Mouse (Mus musculus): Measurements from ENCODE around the gene Snhg11. TPM values are rescaled to one million over a fixed set of nuclear protein-coding genes. Genes with fewer than 3 reads are reported as not detected.

The Snhg11 gene
- 0.10 and 0.13 TPM in 2 replicates for polyA plus RNA-seq (2015; fragmentation: Nextera tagmentation; extraction: Ambion mirVana)

GRCm38 (mm10) chr2:158375443-158376122, at the start of gene Snhg11:
Snhg11 (plus strand) TSS chr2:158375638.

GRCm38 (mm10) chr2:158409595-158410021, 34.2 kb downstream of the Snhg11 start, which contains the start of gene Ralgapb:
Ralgapb (plus strand) TSS chr2:158409848.

Other genes starting within 250 kb of the Snhg11 start
- gene Tgm2, start 229.2 kb upstream of the Snhg11 start, polyA plus RNA-seq (2015; fragmentation: Nextera tagmentation; extraction: Ambion mirVana): 34.0 TPM in 2 replicates
- 0.52 and 0.78 TPM in 2 replicates for gene D630003M21Rik, start 146.4 kb upstream of the Snhg11 start, polyA plus RNA-seq (2015; fragmentation: Nextera tagmentation; extraction: Ambion mirVana)
- not detected in 2 replicates for gene Bpi, start 117.5 kb upstream of the Snhg11 start, polyA plus RNA-seq (2015; fragmentation: Nextera tagmentation; extraction: Ambion mirVana)
- 10.7 and 15.2 TPM in 2 replicates for gene Lbp, start 69.1 kb upstream of the Snhg11 start, polyA plus RNA-seq (2015; fragmentation: Nextera tagmentation; extraction: Ambion mirVana)
- 9.2 and 10.8 TPM in 2 replicates for gene Ralgapb, start 34.2 kb downstream of the Snhg11 start, polyA plus RNA-seq (2015; fragmentation: Nextera tagmentation; extraction: Ambion mirVana)
- not detected in 2 replicates for gene Adig, start 127.0 kb downstream of the Snhg11 start, polyA plus RNA-seq (2015; fragmentation: Nextera tagmentation; extraction: Ambion mirVana)
- not detected in 2 replicates for gene Arhgap40, start 137.2 kb downstream of the Snhg11 start, polyA plus RNA-seq (2015; fragmentation: Nextera tagmentation; extraction: Ambion mirVana)
- not detected in 2 replicates for gene Slc32a1, start 235.1 kb downstream of the Snhg11 start, polyA plus RNA-seq (2015; fragmentation: Nextera tagmentation; extraction: Ambion mirVana)
- gene Actr5, start 249.2 kb downstream of the Snhg11 start, polyA plus RNA-seq (2015; fragmentation: Nextera tagmentation; extraction: Ambion mirVana): 8.0 and 8.4 TPM in 2 replicates